Mouse (Mus musculus): Measurements from ENCODE around the gene Acbd3.

Acbd3 gene

DNA sequence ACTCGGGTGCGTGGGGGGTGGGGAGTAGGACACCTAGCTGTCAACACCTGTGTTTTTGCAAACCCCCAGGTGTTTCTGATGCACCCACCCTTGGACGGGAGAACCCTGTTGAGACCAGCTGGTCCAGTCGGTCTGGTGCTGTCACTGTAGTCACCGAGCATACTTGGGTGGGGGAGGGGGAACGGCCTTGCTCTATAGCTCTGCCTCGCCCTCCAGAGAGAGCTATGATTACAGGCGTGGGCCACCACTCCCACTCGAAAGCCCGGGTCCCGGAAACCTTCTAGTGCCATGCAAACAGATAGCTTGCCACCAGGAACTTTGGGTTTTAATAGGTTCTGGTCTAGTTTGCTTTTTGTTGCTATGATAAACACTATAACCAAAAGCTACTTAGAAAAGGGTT lies 36.3 kb downstream of the Acbd3 start:
- DNase-seq (ENCODE audit: low spot score): no peak

- no peak for DNase-seq (ENCODE audit: low spot score)
These were observed 36.8 kb downstream of the Acbd3 start for GRCm38 (mm10) chr1:180762679-180763078.

- DNase-seq (ENCODE audit: low spot score): no peak
These were observed 37.5 kb downstream of the Acbd3 start for GRCm38 (mm10) chr1:180763307-180763706.

GRCm38 (mm10) chr1:180763828-180764227 lies 38.0 kb downstream of the Acbd3 start:
- DNase-seq (ENCODE audit: low spot score): peak; percentile 80

GRCm38 (mm10) chr1:180765393-180765792 lies 39.5 kb downstream of the Acbd3 start:
- no peak for DNase-seq (ENCODE audit: low spot score)

- no peak for DNase-seq (ENCODE audit: low spot score)
These were observed 40.7 kb downstream of the Acbd3 start for GRCm38 (mm10) chr1:180766557-180766956.

DNA sequence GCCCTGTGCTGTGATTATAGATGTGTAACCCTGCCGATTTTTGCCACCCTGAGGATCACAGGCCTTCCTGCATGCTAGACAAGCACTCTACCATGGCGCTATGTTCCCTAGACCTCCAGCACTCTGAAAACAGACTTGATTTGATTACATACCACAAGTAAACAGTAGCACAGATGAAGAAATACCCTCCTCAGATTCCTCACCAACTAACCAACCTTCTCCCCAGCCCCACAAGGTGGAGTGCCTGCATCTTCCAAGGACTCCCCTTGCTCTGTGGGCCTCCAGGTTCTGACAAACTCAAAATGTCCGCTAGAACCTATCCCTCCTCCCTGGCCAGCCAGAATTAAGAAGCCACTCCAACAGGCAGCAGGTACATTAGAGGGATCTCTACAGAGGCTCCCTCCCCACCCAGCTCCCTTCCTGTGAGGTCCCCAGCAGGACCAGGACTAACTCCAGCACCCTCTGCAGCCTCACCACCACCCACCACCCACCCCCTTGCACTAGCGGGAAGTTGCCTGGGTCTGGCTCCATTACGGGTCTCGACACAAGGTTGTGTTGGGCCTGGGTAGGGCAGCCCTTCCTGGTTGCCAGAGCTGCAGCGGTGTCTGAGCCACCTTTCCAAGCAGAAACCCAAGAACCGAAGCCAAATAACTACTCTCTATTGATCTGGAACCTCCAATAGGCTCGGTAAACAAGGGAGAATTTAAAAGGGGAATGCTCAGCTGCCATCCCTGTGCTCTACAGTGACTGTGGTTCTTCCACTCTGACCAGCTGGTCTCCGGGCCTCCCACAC lies 41.9 kb downstream of the Acbd3 start:
- DNase-seq (ENCODE audit: low spot score): no peak

GRCm38 (mm10) chr1:180768334-180769168 lies 42.7 kb downstream of the Acbd3 start:
- peak; percentile 69 for DNase-seq (ENCODE audit: low spot score)

GRCm38 (mm10) chr1:180771306-180771705 lies 45.5 kb downstream of the Acbd3 start:
- DNase-seq (ENCODE audit: low spot score): no peak

- DNase-seq (ENCODE audit: low spot score): no peak
These were observed 45.9 kb downstream of the Acbd3 start for GRCm38 (mm10) chr1:180771722-180772121.

DNA sequence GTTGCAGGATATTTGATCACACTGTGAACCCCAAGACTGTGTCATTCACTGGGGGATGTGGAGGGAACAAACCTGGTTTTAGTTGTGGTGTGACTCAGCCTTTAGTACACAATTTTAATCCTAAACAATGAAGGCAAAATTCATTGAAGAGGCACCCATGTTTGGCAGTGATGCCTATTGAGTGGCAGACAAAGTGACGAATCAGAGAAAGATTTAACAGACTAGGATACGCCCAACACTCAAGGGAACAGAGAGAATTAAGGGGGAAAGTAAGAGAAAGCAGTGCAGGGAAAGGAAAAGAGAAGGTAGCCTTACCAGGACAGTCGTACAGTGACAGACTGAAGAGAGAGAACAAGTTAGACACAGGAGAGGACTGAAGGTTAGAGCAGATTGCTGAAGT lies 46.4 kb downstream of the Acbd3 start:
- DNase-seq (ENCODE audit: low spot score): no peak

DNA sequence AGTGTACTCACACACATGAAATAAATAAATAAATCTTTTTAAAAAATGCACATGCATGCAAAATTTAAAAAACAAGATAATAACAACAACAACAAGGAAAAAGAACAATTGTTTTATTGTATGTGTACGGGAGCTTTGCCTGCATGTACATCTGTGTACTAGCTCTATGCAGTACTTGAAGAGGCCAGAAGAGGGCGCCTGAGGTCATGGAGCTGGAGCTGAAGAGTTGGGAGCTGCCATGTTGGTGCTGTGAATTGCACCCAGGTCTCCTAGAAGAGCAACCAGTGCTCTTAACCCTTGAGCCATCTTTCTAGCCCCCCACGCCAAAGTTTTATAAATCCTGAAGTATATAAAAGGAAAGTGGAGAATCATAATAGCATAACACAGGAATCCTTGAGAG lies 48.8 kb downstream of the Acbd3 start:
- peak; percentile 56 for DNase-seq (ENCODE audit: low spot score)

- DNase-seq (ENCODE audit: low spot score): no peak
These were observed 49.5 kb downstream of the Acbd3 start for GRCm38 (mm10) chr1:180775317-180775716.

DNA sequence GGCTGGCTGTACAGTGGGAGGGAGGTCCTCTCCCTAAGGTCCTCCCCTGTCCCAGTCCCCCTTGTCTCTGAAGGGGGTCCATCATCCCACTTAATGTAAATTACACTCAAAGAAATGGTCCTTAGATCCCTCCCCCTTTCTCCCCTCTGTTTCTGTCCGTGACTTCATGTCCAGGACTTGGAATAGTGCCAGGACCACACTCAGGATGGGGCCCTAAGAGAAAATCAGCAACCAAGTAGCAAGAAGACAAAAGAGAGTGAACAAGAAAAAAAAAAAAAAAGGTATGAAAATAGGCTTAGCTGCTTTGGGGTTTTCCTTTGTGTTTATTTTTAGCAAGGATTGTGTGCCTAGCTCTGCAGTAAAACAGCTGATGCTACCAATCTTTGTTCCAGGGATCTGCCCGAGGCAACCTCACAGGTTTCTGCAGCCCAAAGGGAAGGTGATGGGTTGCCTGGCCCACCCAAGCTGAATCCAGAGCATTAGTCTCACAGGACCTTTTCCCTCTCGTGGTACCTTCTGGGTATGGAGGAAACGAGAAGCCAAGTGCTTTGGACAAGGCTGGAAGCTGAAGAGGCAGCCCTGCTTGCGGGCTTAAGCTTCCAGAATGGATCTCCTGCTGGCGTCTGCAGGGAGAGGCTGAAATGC lies 50.1 kb downstream of the Acbd3 start:
- DNase-seq (ENCODE audit: low spot score): no peak

- DNase-seq (ENCODE audit: low spot score): no peak
These were observed 50.7 kb downstream of the Acbd3 start for GRCm38 (mm10) chr1:180776494-180776893.

DNA sequence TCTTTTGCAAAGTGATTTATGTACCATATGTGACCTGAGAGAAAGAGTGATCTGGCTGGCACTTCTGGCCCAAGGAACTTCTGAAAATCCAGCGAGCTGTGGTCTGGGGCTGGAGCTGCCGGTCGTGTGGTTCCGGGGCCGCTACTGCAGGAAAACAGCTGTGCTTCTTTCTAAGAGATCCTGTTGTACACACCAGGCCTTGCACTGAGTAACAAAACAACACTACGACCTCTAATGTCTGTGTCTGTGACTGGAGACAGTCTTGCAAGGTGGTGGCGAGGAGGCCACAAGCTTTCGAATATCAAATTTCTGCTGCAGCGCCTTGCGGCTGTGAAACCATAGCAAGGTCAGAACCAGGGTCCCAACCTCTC lies 51.4 kb downstream of the Acbd3 start:
- no peak for DNase-seq (ENCODE audit: low spot score)

DNA sequence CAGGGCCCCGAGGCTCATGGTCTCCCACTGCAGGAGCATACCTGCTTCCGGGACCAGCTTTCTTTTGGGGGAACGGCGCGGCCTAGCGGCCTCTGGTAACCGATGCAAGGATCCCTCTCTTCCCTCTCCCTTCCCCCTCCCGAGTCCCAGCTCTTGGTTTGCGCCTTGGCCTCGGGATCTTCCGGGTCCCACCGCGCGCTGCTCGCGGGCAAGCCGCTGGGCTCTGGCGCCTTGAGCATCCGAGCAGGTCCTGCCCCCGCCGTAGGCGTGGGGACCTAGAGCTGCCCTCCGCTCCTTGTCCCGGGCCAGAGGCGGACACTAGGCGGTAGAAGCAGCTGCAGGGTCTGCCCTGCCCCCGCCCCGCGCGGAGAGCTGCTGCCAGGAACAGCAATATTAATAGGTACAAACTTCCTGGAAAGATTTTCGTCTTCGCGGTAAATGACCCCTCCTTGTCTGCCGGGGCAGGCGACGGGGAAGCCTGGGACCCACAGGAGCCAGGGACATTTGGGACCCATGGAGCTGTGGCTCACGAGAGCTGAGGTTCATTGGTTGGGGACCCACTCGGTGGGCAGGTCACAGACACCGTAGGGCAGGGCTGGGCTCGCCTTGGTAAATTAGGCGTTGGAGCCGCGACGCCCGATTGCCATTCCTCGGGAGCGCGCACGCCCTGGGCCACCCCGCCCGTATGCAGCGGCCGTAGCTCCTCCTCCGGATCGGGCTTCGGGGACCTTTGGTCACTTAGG lies 52.0 kb downstream of the Acbd3 start:
- peak; percentile 83 for DNase-seq (ENCODE audit: low spot score)

DNA sequence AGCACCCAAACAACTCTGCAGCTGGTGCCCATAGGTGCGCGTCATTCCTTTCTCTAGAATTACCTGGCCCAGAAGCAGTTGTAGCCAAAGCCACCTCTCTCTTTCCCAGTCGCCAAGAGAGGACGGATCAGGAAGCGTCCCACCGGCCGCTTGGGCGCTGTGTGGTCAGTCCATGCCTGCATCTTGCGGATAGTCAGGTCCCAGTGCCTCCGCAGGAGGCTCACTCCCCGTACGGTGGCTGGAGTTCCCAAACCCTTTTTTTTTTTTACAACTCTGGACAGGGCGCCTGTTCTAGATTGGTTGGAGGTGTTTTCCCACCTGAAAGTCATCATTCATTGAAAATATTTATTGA lies 52.5 kb downstream of the Acbd3 start:
- no peak for DNase-seq (ENCODE audit: low spot score)

GRCm38 (mm10) chr1:180778941-180779340 lies 53.1 kb downstream of the Acbd3 start:
- DNase-seq (ENCODE audit: low spot score): no peak

DNA sequence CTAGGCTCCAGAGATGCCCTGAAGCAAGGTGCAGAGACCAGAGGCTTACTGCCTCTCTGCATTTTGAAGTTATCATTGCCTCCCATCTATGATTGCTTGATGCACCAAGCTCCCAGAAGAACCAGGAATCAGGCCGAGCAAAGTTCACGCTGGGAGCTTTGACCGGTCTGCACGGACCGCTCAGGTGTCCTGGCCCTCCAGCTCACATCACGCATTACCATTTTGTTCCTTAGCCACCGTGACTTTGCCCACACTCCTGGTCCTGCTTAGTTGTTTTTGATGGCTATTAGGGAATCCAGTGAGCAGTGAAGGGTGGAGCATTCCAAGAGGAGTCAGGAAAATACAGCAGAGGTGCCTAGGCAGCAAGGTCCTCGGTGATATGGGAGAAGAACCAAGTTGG lies 54.4 kb downstream of the Acbd3 start:
- DNase-seq (ENCODE audit: low spot score): no peak

- DNase-seq (ENCODE audit: low spot score): no peak
These were observed 55.4 kb downstream of the Acbd3 start for GRCm38 (mm10) chr1:180781250-180781649.

DNA sequence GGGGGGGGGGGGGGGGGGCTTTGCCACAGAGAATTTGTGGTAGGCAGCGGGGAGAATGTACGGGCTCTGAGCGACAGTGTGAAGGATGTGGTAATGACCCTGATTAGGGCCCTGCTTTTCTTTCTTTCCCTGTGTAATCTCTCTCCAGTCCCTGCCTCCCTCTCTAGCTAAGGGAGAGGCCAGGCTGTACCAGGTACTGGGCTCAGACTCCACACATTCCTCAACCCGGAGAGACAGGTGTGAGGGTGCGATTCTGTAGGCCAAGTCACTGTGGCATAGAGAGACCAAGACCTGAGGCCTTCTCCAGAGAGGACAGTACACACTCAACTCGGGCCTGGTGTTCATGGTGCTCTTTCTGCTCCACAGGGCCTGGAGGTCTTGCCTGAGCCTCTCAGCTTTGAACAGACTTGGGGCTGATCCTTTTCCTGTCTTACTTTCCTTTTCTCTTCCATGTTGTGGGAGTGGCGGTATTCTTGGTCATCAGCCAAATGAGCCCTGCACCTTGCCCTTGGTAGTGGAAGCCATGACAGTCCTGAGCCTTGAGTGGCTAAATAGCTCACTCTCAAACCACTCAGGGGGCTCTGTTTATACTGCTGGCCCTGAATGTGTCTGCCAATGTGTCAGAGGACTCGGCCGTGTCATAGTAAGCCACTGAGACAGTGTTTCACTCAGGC lies 57.2 kb downstream of the Acbd3 start:
- peak; percentile 31 for DNase-seq (ENCODE audit: low spot score)

Data from adipocyte (in vitro differentiated cells).